Mouse (Mus musculus) megakaryocyte-erythroid progenitor cell, adult 5-6 weeks (primary cell): ENCODE results near the gene Nectin4. TPM values are rescaled to one million over a fixed set of nuclear protein-coding genes. Genes with fewer than 3 reads are reported as not detected.
"Not testable (repeated sequence)": the region's sequence is repeated elsewhere in the genome, so short reads cannot be mapped to it uniquely, and the experiment has no call there.

Source experiments
- ATAC-seq: replicated peaks from 2 replicates; pipeline ENCODE4 v1.8.0; 2016; ENCODE audit warnings: mild to moderate bottlenecking, inconsistent platforms; ENCODE audit not compliant: severe bottlenecking, poor library complexity, low FRiP score, low TSS enrichment
- total RNA-seq, 2 experiments: library from RNA; stranded (forward) in 1 of 2; stranded (reverse) in 1 of 2; fragments of 200-1000, 215-1000 nt in 1 of 2; fragments of >200 nt in 1 of 2; fragmentation: Nextera tagmentation in 1 of 2; gene quantifications; 2 replicates each; pipeline ENCODE4 v1.2.3; 2014 to 2017

The Nectin4 gene
- not detected in 2 replicates for total RNA-seq (2014; fragmentation: Nextera tagmentation)
- total RNA-seq (2017): 0.14 and 0.27 TPM in 2 replicates

DNA sequence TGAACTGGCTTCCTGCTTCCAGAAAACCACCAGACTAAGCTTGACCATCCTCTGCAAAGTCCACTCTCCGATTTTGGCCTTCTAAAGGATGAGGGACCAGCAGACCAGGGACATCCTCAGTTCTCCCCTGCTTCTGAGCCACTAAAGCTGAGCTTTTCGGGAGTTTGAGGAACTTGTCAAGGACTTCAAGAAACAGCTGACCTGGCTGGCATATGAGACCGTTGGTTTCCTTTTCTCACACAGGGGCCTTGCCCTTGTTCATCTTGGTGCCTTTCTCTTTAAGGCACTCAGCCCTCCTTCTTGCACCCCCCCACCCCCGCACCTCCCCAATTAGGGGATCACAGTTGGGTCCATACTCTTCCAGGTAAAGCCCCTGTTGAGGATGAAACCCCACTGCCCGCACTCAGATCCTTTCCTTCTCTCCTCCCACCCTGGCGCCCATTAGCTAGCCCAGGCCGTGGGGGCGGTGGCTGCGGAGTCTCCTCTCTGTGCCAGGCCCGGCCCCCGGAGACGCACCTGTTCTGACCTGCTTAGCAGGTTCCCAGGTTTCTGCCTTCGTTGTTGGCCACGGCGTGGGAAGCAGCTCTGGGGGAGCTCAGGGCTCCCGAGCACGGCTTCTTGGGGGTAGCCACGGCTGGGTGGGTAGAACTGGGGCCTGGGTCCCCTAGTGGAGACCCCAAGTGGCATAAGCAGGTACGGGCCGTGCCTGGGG is at the start of gene Nectin4:
Nectin4 (plus strand) TSS at position 255 of the 712 bp plus-strand sequence.
- peak; percentile 34; the same call in 1 of the 2 replicates for ATAC-seq

DNA sequence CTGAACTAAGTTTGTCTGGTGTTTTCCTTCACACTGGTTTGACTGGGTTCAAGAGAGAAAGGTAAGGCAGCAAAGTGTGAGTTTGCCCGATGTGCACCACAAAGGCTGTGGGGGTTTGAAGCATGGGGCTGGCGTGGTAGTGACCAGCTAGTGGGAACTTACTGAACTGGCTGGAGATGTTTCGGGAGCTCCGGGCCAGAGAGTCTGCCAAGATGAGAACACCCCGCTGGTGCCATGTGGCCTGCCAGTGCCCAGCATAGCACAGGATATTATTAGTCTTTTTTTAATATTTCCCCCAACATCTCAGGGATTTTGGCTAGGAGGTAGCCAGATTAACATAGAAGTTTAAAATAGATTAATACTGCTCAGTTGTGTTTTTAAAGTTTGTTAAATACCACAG is 49.7 kb upstream of the Nectin4 start:
- no peak for ATAC-seq

- ATAC-seq: peak; percentile 69
These were observed 48.5 kb upstream of the Nectin4 start for GRCm38 (mm10) chr1:171321415-171321814.

DNA sequence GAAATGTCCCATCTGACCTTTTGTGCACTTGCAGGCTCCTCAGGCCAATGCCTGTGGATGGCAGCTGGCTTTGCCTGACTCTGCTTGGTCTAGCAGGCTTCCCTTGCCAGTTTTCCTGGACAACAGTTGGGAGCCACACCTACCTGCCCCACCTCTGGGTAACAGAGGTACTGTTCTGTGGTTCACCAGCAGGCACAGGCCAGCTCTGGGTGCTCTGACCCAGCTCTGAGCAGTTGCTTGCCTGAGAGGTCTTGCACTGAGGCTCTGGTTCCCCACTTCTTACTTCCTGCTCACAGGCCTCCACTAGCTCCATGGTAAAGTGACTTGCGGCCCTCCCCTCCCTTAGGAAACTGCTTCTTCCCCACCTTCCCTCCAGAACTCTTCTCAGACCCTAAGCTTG is 47.9 kb upstream of the Nectin4 start:
- peak; percentile 76 for ATAC-seq

DNA sequence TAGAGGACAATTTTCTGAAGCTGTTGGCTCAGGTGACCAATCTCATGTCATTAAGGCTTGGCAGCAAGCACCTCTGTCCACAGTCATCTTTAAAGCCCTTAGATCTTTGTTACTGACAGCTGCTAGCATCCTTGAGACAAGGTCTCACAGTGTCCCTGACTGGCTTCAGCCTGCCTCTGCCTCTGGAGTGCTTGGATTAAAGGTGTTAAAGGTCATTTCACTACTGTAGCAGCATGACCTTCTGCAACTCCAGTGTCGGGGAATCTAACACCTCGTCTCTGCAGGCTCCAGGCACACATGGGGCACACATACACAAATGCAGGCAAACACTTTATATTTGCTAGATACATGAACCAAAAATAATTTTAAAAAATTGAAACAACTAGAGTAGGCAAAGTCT is 44.3 kb upstream of the Nectin4 start:
- ATAC-seq: no peak

- ATAC-seq: not testable (repeated sequence)
These were observed 43.3 kb upstream of the Nectin4 start for GRCm38 (mm10) chr1:171326588-171326987.

- no peak for ATAC-seq
These were observed 41.7 kb upstream of the Nectin4 start for GRCm38 (mm10) chr1:171328244-171328643.

GRCm38 (mm10) chr1:171328839-171329432 is 41.0 kb upstream of the Nectin4 start, which contains the start of gene Dedd:
Dedd (plus strand) TSS chr1:171329145.
- peak; percentile 92 for ATAC-seq

GRCm38 (mm10) chr1:171329433-171330215 is 40.3 kb upstream of the Nectin4 start:
- peak; percentile 11; the same call in 1 of the 2 replicates for ATAC-seq

DNA sequence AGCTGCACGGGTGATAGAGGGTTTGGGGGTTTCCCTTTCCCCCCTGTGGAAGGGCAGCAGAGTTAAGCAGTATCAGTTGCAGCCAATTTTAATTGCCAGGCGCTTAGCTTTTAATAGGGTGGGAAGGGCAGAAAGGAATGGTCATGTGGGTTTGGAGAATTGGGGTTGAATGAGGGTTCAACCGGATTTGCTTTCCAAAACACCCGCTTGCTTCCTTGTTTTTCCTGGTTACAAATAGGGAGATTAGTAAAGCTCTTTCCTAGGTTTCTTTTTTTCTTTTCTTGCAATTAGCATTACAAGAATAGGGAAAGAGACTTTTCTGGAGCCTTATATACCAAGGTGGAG is 39.7 kb upstream of the Nectin4 start:
- ATAC-seq: peak; percentile 34

DNA sequence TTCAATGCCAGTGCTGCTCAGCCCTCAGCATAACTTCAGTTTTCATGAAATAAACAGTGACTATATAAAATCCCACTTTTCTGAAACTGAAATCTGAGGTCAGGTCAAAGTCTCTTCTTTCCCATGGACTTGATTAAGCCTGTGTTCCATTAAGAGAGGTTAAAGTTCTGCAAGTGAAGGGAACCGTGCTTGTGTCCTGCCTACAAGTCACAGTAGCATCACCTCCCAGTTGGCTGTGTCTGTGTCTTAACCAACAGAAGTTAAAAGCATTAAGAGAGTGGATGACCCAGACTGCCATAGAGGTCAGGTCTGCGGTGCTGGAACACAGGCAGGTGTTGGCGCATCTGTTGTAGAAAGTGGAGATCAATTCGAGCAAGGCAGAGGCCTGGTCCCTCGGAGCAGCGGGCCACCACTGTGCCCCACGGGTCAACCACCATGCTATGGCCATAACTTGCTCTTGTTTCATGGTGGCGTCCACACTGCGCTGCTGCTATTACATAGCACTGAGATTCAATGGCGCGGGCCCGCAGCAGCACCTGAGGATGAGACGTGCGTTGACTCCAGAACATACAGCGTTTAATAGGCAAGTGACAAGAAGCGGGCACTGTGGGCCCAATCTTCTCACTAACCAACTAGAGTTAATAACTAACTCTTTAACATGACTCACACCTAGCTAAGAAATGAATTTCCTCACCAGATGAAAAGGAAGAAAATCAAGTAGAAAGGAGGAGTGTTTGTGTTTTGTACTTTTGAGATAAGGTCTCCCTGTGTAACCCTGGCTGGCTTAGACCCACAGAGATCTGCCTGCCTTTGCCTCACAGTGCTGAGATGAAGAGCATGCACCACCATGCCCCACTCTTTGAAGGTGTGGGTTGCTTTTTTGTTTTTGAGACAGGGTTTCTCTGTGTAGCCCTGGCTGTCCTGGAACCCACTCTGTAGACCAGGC is 27.4 kb upstream of the Nectin4 start:
- no peak for ATAC-seq

- no peak for ATAC-seq
These were observed 25.8 kb upstream of the Nectin4 start for GRCm38 (mm10) chr1:171343922-171344677.

GRCm38 (mm10) chr1:171344715-171345114 is 25.2 kb upstream of the Nectin4 start:
- no peak for ATAC-seq

- peak; percentile 97 for ATAC-seq
These were observed 24.4 kb upstream of the Nectin4 start, which contains the start of the genes Nit1 and Pfdn2 for GRCm38 (mm10) chr1:171345225-171346094. Nit1 (minus strand) TSS chr1:171345646. Pfdn2 (plus strand) TSS chr1:171345670.

DNA sequence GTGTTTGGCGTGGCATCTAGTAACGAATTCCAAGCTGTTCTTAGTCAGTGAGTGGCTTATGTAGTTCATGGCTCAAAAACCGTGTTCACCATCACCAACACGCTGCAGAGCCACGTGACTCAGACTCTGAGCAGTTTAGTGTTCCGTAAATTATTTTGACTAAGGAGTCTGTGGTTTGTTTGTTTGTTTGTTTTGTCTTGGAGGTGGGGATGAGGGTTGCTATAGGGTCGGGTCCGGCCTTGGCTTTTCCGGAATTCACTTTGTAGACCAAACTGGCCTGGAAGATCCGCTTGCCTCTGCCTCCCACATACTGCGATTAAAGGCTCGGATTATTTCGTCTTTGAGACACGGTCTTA is 23.8 kb upstream of the Nectin4 start:
- peak; percentile 14; the same call in 1 of the 2 replicates for ATAC-seq

- no peak for ATAC-seq
These were observed 21.2 kb upstream of the Nectin4 start for GRCm38 (mm10) chr1:171348665-171349064.

- no peak for ATAC-seq
These were observed 20.7 kb upstream of the Nectin4 start for GRCm38 (mm10) chr1:171349210-171349609.
